Mouse (Mus musculus) erythroblast, embryonic 14.5 days (primary cell): ENCODE measurements around the gene Mtmr12.

Source experiments
- GATA1 ChIP-seq: IDR thresholded peaks from 2 replicates; pipeline ENCODE4 v1.6.1; 2012; ENCODE audit warnings: low read length, inconsistent platforms, mixed read lengths
- TAL1 ChIP-seq: IDR thresholded peaks from 3 replicates; pipeline ENCODE4 v1.6.1; 2012; ENCODE audit warnings: low read length, inconsistent platforms, mixed read lengths

GRCm38 (mm10) chr15:12205160-12205901 is 503 bp downstream of the Mtmr12 start:
- no peak for TF ChIP-seq GATA1
- TF ChIP-seq TAL1: no peak
